Mouse (Mus musculus) kidney, embryonic 14.5 days (tissue): Measurements from ENCODE around the gene Slc22a15. TPM values are rescaled to one million over a fixed set of nuclear protein-coding genes. Genes with fewer than 3 reads are reported as not detected.

Experiments used
- ATAC-seq: fragments of 200-750 bp; cut with Nextera tagmentation; 2 replicates; pipeline ENCODE4 v1.8.0; 2017; ENCODE audit warnings: moderate number of reproducible peaks, mild to moderate bottlenecking, moderate TSS enrichment, moderate library complexity; ENCODE audit not compliant: low FRiP score, low TSS enrichment
- H3K27ac ChIP-seq: fragments of 300-500 bp; sonication (generic); 2 replicates; pipeline ENCODE4 v1.5.1; 2014; ENCODE audit warnings: low read depth, mild to moderate bottlenecking, low read length, moderate library complexity, mixed read lengths
- H3K27me3 ChIP-seq: fragments of 300-500 bp; sonication (generic); 2 replicates; pipeline ENCODE4 v1.6.1; 2014; ENCODE audit warnings: mild to moderate bottlenecking, low read length; ENCODE audit not compliant: control insufficient read depth, insufficient read depth
- H3K36me3 ChIP-seq: fragments of 300-500 bp; sonication (generic); 2 replicates; pipeline ENCODE4 v1.6.1; 2014; ENCODE audit warnings: low read length, mixed read lengths; ENCODE audit not compliant: control insufficient read depth, insufficient read depth
- H3K4me1 ChIP-seq: fragments of 300-500 bp; sonication (generic); 2 replicates; pipeline ENCODE4 v1.6.1; 2014; ENCODE audit warnings: low read length, mixed read lengths; ENCODE audit not compliant: control insufficient read depth, insufficient read depth
- H3K4me2 ChIP-seq: fragments of 300-500 bp; sonication (generic); replicated peaks from 2 replicates; pipeline ENCODE4 v1.6.1; 2014; ENCODE audit warnings: low read depth, mild to moderate bottlenecking, low read length
- H3K4me3 ChIP-seq: fragments of 300-500 bp; sonication (generic); 2 replicates; pipeline ENCODE4 v1.5.1; 2014; ENCODE audit warnings: mild to moderate bottlenecking, low read length
- H3K9ac ChIP-seq: fragments of 300-500 bp; sonication (generic); 2 replicates; pipeline ENCODE4 v1.6.1; 2014; ENCODE audit warnings: low read depth, mild to moderate bottlenecking, low read length, moderate library complexity
- H3K9me3 ChIP-seq: fragments of 300-500 bp; sonication (generic); 2 replicates; pipeline ENCODE4 v1.6.1; 2016; ENCODE audit warnings: low read length; ENCODE audit not compliant: control insufficient read depth
- WGBS: fragments of 180-500 bp; shearing (Covaris S2); extraction: QIAGEN DNeasy Blood & Tissue Kit; methylation state at CpG from one replicate; pipeline ENCODE4 v1.1.7; 2014; 5-methylcytosine and 5-hydroxymethylcytosine counted together
- polyA plus RNA-seq: library from polyadenylated mRNA; unstranded; fragments of >200 nt; fragmentation: Nextera tagmentation; extraction: Ambion mirVana; gene quantifications from 2 replicates; pipeline ENCODE4 v1.2.1, GENCODE M21; 2014

The Slc22a15 gene
- polyA plus RNA-seq, 1 experiment from 2014 or later, result 4.3 TPM

DNA sequence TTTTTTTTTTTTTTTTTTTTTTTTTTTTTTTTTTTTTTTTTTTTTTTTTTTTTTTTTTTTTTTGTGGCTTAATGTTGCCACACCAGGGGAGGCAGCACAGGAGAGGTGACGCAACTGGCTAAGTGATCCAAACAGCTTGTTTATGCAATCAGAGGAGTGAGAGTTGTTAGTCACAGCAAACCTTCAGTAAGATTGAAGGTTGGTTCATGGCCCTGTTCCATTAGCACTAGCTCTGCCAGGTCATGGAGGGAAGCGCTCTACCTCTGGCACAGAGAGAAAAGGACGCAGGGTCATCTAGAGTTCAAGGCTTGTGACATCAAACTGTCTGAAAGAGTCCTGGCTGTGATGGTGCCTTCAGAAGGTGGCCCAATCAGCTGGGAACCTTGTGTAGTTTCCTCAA is 24.3 kb upstream of the Slc22a15 start:
- Histone ChIP-seq H3K27me3 (no peaks in the 10 kb centered on the region), H3K4me3 (no peak overlapping the region), H3K9me3 (no peaks in the 10 kb centered on the region), H3K27ac (no peak overlapping the region), H3K36me3 (no peaks in the 10 kb centered on the region), H3K4me1 (no peaks in the 10 kb centered on the region), H3K4me2 (no peak overlapping the region), H3K9ac (no peak overlapping the region)
- no peak for ATAC-seq
- 46% methylated on average over 3 of the region's 3 CpGs for WGBS

DNA sequence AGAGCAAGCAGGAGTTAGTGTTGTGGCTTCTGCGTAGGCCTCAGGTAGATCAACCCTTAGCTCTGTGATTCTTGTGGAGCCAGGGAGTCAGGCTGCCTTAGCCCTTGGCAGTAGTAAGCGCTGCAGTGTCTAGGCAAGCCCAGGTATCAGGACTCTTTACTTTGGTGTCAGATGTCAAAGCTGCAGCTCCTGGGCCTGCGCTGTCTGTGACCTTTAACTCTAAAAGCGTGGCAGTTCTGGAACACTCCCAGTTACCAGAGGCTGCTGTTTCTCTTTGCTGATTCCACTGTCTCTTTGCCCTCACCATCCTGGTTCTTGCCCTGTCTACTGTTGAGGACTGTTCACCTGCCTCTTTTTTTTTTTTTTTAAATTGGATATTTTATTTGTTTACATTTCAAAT is 23.0 kb upstream of the Slc22a15 start:
- Histone ChIP-seq H3K4me2 (no peak overlapping the region), H3K4me3 (no peak overlapping the region), H3K27ac (no peak overlapping the region), H3K36me3 (no peaks in the 10 kb centered on the region), H3K9me3 (no peaks in the 10 kb centered on the region), H3K9ac (no peak overlapping the region), H3K4me1 (no peaks in the 10 kb centered on the region), H3K27me3 (no peaks in the 10 kb centered on the region)
- no peak for ATAC-seq
- 46% methylated on average over 4 of the region's 4 CpGs for WGBS

DNA sequence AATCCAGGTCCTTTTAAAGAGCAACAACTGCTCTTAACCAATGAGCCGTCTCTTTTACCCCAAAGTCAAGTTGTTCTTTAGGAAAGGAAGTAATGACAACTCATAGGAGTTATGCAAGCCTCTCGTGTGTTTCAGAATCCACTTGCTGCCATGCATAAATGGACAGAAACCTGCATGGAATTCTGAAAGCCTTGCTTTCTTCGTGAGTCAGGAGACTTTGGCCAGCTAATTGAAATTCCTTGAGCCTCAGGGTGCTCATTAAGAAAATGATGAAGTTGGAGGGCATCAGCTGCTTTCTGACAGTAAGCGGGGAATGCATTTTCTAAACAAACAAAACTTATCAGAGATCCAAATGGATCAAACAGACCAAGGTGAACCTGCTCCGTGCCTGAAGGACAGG is 21.0 kb upstream of the Slc22a15 start:
- no peaks in the 10 kb centered on the region for H3K36me3 ChIP-seq
- no peak overlapping the region for H3K27ac ChIP-seq
- H3K9me3 ChIP-seq, result no peaks in the 10 kb centered on the region
- no peaks in the 10 kb centered on the region for H3K27me3 ChIP-seq
- no peak overlapping the region for H3K4me2 ChIP-seq
- 79% methylated on average over 5 of the region's 5 CpGs for WGBS
- no peak overlapping the region for H3K4me3 ChIP-seq
- no peaks in the 10 kb centered on the region for H3K4me1 ChIP-seq
- H3K9ac ChIP-seq, result no peak overlapping the region
- ATAC-seq, result no peak

DNA sequence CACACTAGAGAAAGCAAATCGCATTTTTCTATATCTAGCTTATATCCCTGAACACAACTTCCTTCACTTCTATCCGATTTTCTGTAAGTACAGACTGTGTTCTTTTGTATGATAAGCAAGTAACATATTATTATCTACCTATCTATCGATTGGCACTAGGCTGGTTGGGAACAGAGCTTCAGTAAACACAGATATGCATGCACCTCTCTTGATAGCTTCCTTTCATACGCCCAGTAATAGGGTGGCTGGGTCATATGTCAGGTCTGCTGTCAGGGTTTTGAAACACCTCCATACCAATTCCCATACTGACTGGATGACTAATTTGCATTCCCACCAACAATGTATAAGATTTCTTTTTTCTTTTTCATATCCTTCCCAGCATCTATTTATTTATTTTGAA is 16.2 kb upstream of the Slc22a15 start:
- Histone ChIP-seq H3K4me1 (no peaks in the 10 kb centered on the region), H3K27me3 (no peaks in the 10 kb centered on the region), H3K4me2 (no peak overlapping the region), H3K9ac (no peak overlapping the region), H3K4me3 (no peak overlapping the region), H3K27ac (no peak overlapping the region), H3K9me3 (no peaks in the 10 kb centered on the region), H3K36me3 (no peaks in the 10 kb centered on the region)
- WGBS, result 78% methylated on average over 4 of the region's 4 CpGs
- no peak for ATAC-seq

DNA sequence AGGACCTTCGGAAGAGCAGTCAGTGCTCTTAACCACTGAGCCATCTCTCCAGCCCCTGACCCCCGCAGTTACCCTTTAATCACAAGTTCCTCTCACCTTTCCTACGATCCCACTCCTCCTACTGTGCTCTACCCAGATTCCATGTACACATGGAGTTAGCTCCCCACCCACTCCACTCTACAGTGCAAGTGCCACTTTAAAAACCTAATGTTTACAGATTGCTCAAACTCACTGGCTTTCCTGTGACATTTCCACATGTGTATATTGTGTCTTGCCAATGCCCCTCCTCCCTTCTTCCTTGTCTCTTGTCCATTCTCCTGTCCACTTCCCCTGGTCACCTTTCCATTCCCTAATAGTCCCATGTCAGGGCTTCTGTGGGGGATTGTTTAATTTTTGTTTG is 15.6 kb upstream of the Slc22a15 start:
- Histone ChIP-seq H3K36me3 (no peaks in the 10 kb centered on the region), H3K9ac (no peak overlapping the region), H3K4me1 (no peaks in the 10 kb centered on the region), H3K4me3 (no peak overlapping the region), H3K4me2 (no peak overlapping the region), H3K27ac (no peak overlapping the region), H3K9me3 (no peaks in the 10 kb centered on the region), H3K27me3 (no peaks in the 10 kb centered on the region)
- no peak for ATAC-seq
- 73% methylated on average over 3 of the region's 3 CpGs for WGBS

DNA sequence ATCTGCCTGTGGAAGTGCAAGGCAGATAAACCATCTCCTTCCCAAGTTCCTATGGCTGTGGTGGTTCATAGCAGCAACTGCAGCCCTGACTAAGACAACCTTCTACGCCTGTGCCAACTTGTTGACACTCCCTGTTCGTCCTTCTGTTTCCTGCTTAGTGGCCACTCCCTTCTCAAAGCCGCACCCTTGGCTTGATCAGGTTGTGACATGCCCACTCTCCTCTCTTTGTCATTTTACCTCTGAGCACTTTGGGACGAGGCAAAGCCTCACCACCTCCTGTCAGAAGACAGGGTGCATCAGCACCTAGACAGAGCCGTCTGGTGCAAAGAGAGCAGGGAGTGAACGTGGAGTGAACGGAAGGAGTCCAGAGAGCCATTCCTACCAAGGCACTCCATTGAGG is 14.9 kb upstream of the Slc22a15 start:
- Histone ChIP-seq H3K27ac (no peak overlapping the region), H3K4me3 (no peak overlapping the region), H3K4me2 (no peak overlapping the region), H3K36me3 (no peaks in the 10 kb centered on the region), H3K9ac (no peak overlapping the region), H3K4me1 (no peaks in the 10 kb centered on the region), H3K27me3 (no peaks in the 10 kb centered on the region), H3K9me3 (no peaks in the 10 kb centered on the region)
- no peak for ATAC-seq
- WGBS, result 63% methylated on average over 7 of the region's 7 CpGs

DNA sequence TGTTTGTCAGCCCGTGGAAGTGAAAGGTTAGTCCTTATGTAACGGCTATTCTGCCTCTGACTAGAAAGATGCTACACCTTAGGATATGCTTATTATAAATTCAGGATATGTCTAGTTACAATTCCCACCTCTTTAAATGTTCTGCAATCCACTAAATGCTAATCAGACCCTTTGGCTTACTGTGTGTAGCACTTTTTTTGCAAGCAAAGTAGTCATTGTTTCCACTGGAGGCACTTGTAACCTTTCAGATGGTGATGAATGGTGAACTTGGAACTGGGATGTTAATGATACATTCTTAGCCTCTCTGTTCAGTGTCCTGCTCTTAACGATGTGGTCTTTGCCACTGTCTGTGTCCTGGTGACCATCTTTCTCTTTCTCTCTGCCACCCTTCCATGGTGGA is 12.1 kb upstream of the Slc22a15 start:
- Histone ChIP-seq H3K36me3 (no peaks in the 10 kb centered on the region), H3K4me2 (no peak overlapping the region), H3K4me3 (no peak overlapping the region), H3K27me3 (no peaks in the 10 kb centered on the region), H3K9ac (no peak overlapping the region), H3K4me1 (no peaks in the 10 kb centered on the region), H3K27ac (no peak overlapping the region), H3K9me3 (no peaks in the 10 kb centered on the region)
- ATAC-seq, result no peak
- 75% methylated on average over 3 of the region's 3 CpGs for WGBS

DNA sequence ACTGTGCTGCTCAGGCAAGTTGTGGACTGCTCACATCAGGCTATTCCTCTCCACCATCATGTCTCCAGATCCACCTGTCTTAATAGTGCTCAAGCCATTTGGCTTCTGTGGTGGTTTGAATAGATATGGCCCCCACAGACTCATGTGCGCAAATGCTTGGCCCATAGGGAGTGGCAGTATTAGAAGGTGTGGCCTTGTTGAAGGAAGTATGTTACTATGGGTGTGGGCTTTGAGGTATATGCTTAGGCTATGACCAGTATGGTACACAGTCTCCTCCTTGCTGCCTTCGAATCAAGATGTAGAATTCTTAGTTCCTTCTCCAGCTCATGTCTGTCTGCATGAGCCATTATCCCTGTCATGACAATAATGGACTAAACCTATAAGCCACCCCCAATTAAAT is 9.6 kb upstream of the Slc22a15 start:
- Histone ChIP-seq H3K36me3 (no peaks in the 10 kb centered on the region), H3K27ac (no peak overlapping the region), H3K9me3 (no peaks in the 10 kb centered on the region), H3K9ac (no peak overlapping the region), H3K4me2 (no peak overlapping the region), H3K4me3 (no peak overlapping the region), H3K27me3 (no peaks in the 10 kb centered on the region), H3K4me1 (no peaks in the 10 kb centered on the region)
- WGBS, result 94% methylated on average over 2 of the region's 2 CpGs
- 0 out of 2 replicates have a peak, but pooled peaks have one; percentile 12 for ATAC-seq

DNA sequence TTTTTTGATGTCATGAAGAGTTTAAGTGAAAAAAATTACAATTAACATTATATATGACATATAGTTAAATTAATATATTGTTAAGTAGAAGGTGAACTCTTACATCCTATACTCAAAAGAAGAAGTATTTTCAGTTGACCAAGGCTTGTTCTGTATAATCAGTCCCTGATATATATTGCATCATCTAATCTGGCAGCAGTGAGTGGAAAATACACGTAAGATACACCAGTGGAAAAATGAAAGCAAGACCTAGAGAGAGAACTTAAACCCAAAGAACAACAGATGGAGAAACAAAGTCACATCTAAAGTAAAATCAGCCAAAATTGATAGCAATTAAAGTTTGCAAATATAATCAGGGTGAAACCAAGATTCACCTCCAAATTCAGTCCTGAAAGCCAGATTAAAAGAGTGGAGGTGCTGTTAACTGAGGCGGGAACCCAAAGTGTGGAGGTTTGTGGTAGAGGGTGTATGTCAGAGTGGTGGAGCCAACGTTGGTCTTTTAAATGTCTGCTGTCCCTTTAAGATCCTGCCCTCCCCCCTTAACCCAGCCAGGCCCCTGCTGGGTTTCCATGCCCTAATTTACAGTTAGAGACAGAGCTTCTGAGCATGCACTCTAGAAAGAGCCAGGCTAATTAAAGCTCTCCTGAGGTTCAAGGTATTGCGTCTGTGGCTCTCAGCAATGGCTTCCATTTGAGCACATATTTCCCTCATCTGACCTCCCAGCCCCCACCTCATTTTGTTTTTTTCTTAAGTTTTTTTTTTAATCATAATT is 5.0 kb upstream of the Slc22a15 start:
- H3K36me3 ChIP-seq, result no peaks in the 10 kb centered on the region
- no peaks in the 10 kb centered on the region for H3K27me3 ChIP-seq
- H3K9ac ChIP-seq, result no peak overlapping the region
- H3K27ac ChIP-seq, result no peak overlapping the region
- 46% methylated on average over 4 of the region's 4 CpGs for WGBS
- ATAC-seq, result no peak
- peaks cover 7% of the 10 kb centered on the region; the same call in 1 of the 2 replicates for H3K4me1 ChIP-seq
- no peak overlapping the region for H3K4me3 ChIP-seq
- H3K9me3 ChIP-seq, result no peaks in the 10 kb centered on the region
- no peak overlapping the region for H3K4me2 ChIP-seq
